Mouse (Mus musculus): ENCODE data around the gene Gtsf1. TPM values are rescaled to one million over a fixed set of nuclear protein-coding genes. Genes with fewer than 3 reads are reported as not detected.

Gtsf1 gene
- polyA plus RNA-seq, 1 experiment from 2014 or later, result 0.32 TPM

GRCm38 (mm10) chr15:103359122-103359510, 71.2 kb downstream of the Gtsf1 start:
- Histone ChIP-seq H3K27ac (replicated peaks; ENCODE audit: low read depth, low read length) (peak overlapping the region; percentile 83; the same call in 1 of the 2 replicates), H3K4me1 (ENCODE audit: control insufficient read depth, insufficient read depth, low read length) (peaks cover 8% of the 10 kb centered on the region; the same call in 1 of the 2 replicates), H3K9me3 (replicated peaks; ENCODE audit: control insufficient read depth, low read length) (no peaks in the 10 kb centered on the region), H3K4me3 (ENCODE audit: low read depth, low read length) (no peak overlapping the region), H3K36me3 (replicated peaks; ENCODE audit: control insufficient read depth, insufficient read depth, low read depth, low read length) (no peaks in the 10 kb centered on the region; the same call in 1 of the 2 replicates), H3K9ac (replicated peaks; ENCODE audit: low read length) (no peak overlapping the region), H3K4me2 (ENCODE audit: low read depth, low read length) (no peak overlapping the region), H3K27me3 (ENCODE audit: control insufficient read depth, insufficient read depth, low read length) (no peaks in the 10 kb centered on the region)
- WGBS, result 61% methylated on average over 1 of the region's 1 CpGs
- ATAC-seq (replicated peaks; ENCODE audit: insufficient number of reproducible peaks, low FRiP score, low TSS enrichment, low read depth), result peak; percentile 34
- no peak for DNase-seq (ENCODE audit: low spot score)

- peak overlapping the region; percentile 48; the same call in 1 of the 2 replicates for H3K9ac ChIP-seq (replicated peaks; ENCODE audit: low read length)
- H3K27me3 ChIP-seq (ENCODE audit: control insufficient read depth, insufficient read depth, low read length), result no peaks in the 10 kb centered on the region
- DNase-seq (ENCODE audit: low spot score), result peak; percentile 75
- H3K4me3 ChIP-seq (ENCODE audit: low read depth, low read length), result no peak overlapping the region
- 30% methylated on average over 4 of the region's 4 CpGs for WGBS
- H3K36me3 ChIP-seq (replicated peaks; ENCODE audit: control insufficient read depth, insufficient read depth, low read depth, low read length), result no peaks in the 10 kb centered on the region; the same call in 1 of the 2 replicates
- no peak overlapping the region for H3K4me2 ChIP-seq (ENCODE audit: low read depth, low read length)
- ATAC-seq (replicated peaks; ENCODE audit: insufficient number of reproducible peaks, low FRiP score, low TSS enrichment, low read depth), result peak; percentile 82
- H3K9me3 ChIP-seq (replicated peaks; ENCODE audit: control insufficient read depth, low read length), result no peaks in the 10 kb centered on the region
- peaks cover 8% of the 10 kb centered on the region; the same call in 1 of the 2 replicates for H3K4me1 ChIP-seq (ENCODE audit: control insufficient read depth, insufficient read depth, low read length)
- H3K27ac ChIP-seq (replicated peaks; ENCODE audit: low read depth, low read length), result peak overlapping the region; percentile 83
These were observed 71.8 kb downstream of the Gtsf1 start for GRCm38 (mm10) chr15:103358278-103359121.

DNA sequence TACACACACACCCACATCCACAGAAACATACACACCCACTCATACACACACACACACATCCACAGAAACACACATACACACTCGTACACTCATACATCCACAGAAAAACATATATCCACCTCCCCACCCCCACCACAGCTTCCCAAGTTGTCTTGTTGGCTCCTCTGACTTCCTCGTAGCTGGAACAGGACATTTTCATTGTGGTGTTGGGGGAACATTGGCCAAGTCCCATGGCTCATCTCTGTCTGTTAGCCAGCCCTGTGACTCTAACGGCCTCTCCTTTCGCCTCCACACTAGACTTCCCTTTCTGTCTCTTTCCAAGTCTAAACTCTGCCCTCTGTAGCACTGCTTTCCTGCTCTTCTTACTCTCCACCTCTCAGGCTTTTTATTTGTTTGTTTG, 72.5 kb downstream of the Gtsf1 start:
- 86% methylated on average over 4 of the region's 4 CpGs for WGBS
- Histone ChIP-seq H3K27ac (replicated peaks; ENCODE audit: low read depth, low read length) (no peak overlapping the region), H3K36me3 (replicated peaks; ENCODE audit: control insufficient read depth, insufficient read depth, low read depth, low read length) (no peaks in the 10 kb centered on the region; the same call in 1 of the 2 replicates)

DNA sequence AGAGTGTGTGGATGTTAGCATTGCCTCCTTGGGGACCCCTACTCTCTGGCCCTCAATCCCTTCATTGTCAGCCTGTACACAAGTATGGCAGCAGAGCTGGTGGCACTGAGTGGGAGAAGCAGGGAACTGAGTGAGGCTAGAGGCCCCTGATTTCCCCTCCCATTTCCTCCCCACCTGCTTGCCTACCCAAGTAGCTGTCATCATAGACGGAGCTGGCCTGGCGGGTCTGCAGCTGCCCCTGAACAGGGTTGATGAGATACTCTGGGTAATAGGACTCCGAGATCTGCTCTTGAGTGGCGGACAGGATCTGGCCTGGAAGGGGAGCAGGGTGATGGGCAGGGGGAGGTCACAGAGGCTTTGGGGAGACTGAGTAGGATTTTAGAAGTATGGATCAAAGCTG, 74.1 kb downstream of the Gtsf1 start:
- Histone ChIP-seq H3K36me3 (replicated peaks; ENCODE audit: control insufficient read depth, insufficient read depth, low read depth, low read length) (no peaks in the 10 kb centered on the region; the same call in 1 of the 2 replicates), H3K9me3 (replicated peaks; ENCODE audit: control insufficient read depth, low read length) (no peaks in the 10 kb centered on the region), H3K4me3 (ENCODE audit: low read depth, low read length) (no peak overlapping the region), H3K4me2 (ENCODE audit: low read depth, low read length) (no peak overlapping the region), H3K9ac (replicated peaks; ENCODE audit: low read length) (no peak overlapping the region), H3K4me1 (ENCODE audit: control insufficient read depth, insufficient read depth, low read length) (peaks cover 8% of the 10 kb centered on the region; the same call in 1 of the 2 replicates), H3K27me3 (ENCODE audit: control insufficient read depth, insufficient read depth, low read length) (no peaks in the 10 kb centered on the region), H3K27ac (replicated peaks; ENCODE audit: low read depth, low read length) (no peak overlapping the region)
- no peak for DNase-seq (ENCODE audit: low spot score)
- 73% methylated on average over 4 of the region's 4 CpGs for WGBS
- no peak for ATAC-seq (replicated peaks; ENCODE audit: insufficient number of reproducible peaks, low FRiP score, low TSS enrichment, low read depth)

More for the DNA sequence above, 72.5 kb downstream of the Gtsf1 start:
- DNase-seq (ENCODE audit: low spot score) (no peak), ATAC-seq (replicated peaks; ENCODE audit: insufficient number of reproducible peaks, low FRiP score, low TSS enrichment, low read depth) (no peak)
- Histone ChIP-seq H3K9ac (replicated peaks; ENCODE audit: low read length) (no peak overlapping the region), H3K27me3 (ENCODE audit: control insufficient read depth, insufficient read depth, low read length) (no peaks in the 10 kb centered on the region), H3K4me3 (ENCODE audit: low read depth, low read length) (no peak overlapping the region), H3K9me3 (replicated peaks; ENCODE audit: control insufficient read depth, low read length) (no peaks in the 10 kb centered on the region), H3K4me1 (ENCODE audit: control insufficient read depth, insufficient read depth, low read length) (peaks cover 8% of the 10 kb centered on the region; the same call in 1 of the 2 replicates), H3K4me2 (ENCODE audit: low read depth, low read length) (no peak overlapping the region)

DNA sequence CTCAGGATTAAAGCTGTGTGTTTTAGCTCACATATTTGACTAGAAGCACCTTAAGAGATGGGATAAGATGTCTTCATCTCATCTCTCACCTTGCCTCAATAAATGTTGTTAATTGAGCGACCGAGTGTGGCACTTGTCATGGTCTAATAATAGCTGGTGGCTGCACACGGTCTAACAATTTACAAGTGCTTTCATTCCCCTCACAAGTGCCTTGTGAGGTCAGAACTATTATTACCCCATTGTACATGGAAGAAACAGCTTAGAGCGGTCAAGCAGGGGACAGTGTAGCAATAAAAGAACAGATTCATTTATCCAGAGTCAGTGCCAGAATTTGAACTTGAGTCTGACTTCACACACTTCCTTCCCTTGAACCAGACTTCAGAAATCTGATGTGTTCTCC, 74.8 kb downstream of the Gtsf1 start:
- Histone ChIP-seq H3K4me3 (ENCODE audit: low read depth, low read length) (no peak overlapping the region), H3K9ac (replicated peaks; ENCODE audit: low read length) (no peak overlapping the region), H3K4me1 (ENCODE audit: control insufficient read depth, insufficient read depth, low read length) (peaks cover 8% of the 10 kb centered on the region; the same call in 1 of the 2 replicates), H3K9me3 (replicated peaks; ENCODE audit: control insufficient read depth, low read length) (no peaks in the 10 kb centered on the region), H3K36me3 (replicated peaks; ENCODE audit: control insufficient read depth, insufficient read depth, low read depth, low read length) (no peaks in the 10 kb centered on the region; the same call in 1 of the 2 replicates), H3K27ac (replicated peaks; ENCODE audit: low read depth, low read length) (no peak overlapping the region), H3K27me3 (ENCODE audit: control insufficient read depth, insufficient read depth, low read length) (no peaks in the 10 kb centered on the region), H3K4me2 (ENCODE audit: low read depth, low read length) (no peak overlapping the region)
- no peak for ATAC-seq (replicated peaks; ENCODE audit: insufficient number of reproducible peaks, low FRiP score, low TSS enrichment, low read depth)
- DNase-seq (ENCODE audit: low spot score), result no peak
- WGBS, result 93% methylated on average over 4 of the region's 4 CpGs

DNA sequence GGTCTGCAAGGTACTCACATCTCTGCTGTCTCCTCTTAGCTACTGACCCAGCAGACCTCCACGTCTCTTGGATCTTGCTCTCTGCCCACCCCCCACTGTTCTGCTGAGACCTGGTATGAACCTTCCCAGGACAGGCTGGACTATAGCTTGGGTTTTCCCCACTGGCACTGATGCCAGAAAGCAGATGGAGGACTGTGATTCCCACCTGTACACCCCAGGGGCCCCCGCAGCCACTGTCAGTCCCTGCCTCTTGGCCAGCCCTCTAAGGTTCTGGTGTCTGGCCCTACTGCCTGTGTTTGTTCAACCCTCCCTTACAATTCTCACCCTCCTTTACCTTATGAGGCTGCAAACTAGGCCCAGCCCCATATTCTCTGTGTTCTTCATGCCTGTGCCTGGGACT, 75.6 kb downstream of the Gtsf1 start:
- WGBS, result 94% methylated on average over 2 of the region's 2 CpGs
- no peak for DNase-seq (ENCODE audit: low spot score)
- Histone ChIP-seq H3K27ac (replicated peaks; ENCODE audit: low read depth, low read length) (no peak overlapping the region), H3K4me1 (ENCODE audit: control insufficient read depth, insufficient read depth, low read length) (peaks cover 8% of the 10 kb centered on the region; the same call in 1 of the 2 replicates), H3K27me3 (ENCODE audit: control insufficient read depth, insufficient read depth, low read length) (no peaks in the 10 kb centered on the region), H3K9ac (replicated peaks; ENCODE audit: low read length) (no peak overlapping the region), H3K4me2 (ENCODE audit: low read depth, low read length) (no peak overlapping the region), H3K4me3 (ENCODE audit: low read depth, low read length) (no peak overlapping the region), H3K9me3 (replicated peaks; ENCODE audit: control insufficient read depth, low read length) (no peaks in the 10 kb centered on the region), H3K36me3 (replicated peaks; ENCODE audit: control insufficient read depth, insufficient read depth, low read depth, low read length) (peaks cover 2% of the 10 kb centered on the region; the same call in 1 of the 2 replicates)
- ATAC-seq (replicated peaks; ENCODE audit: insufficient number of reproducible peaks, low FRiP score, low TSS enrichment, low read depth), result no peak

DNA sequence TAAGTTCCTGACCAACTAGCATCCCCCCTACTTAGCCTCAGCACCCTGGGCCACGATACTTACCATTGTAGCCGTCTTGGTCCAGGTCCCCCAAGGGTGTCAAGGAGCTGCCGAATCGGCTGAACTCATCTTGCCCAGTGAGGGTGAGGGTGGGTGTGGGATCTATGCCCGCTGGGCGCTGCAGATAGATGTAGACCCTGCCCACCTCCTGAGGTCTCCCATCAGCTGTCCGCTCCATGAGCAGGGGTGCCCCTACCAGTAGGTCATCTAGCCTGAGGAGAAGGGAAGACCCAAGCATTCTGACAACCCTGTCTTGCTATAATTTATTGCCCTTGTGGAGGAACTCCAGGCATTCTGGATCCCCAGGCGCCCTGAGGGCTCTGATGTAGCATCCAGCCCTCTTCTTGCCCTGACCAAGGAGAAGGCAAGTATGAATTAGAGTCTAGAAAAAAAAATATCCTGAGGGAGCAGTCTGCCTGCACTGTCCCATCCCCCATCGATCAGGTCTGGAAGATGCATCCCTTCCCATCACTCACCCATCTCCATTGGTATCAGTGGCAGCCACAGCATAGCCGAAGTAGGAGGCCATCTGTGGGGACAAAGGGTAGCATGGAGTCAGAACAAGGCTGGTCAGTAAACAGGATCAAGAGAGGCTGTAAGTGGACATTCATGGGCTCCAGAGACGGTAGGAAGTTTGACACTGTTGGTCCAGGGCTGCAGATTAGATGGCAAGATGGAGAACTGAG, 76.6 kb downstream of the Gtsf1 start:
- no peak for DNase-seq (ENCODE audit: low spot score)
- Histone ChIP-seq H3K4me1 (ENCODE audit: control insufficient read depth, insufficient read depth, low read length) (peaks cover 4% of the 10 kb centered on the region; the same call in 1 of the 2 replicates), H3K9ac (replicated peaks; ENCODE audit: low read length) (no peak overlapping the region), H3K4me3 (ENCODE audit: low read depth, low read length) (no peak overlapping the region), H3K27me3 (ENCODE audit: control insufficient read depth, insufficient read depth, low read length) (no peaks in the 10 kb centered on the region), H3K27ac (replicated peaks; ENCODE audit: low read depth, low read length) (no peak overlapping the region), H3K9me3 (replicated peaks; ENCODE audit: control insufficient read depth, low read length) (no peaks in the 10 kb centered on the region), H3K4me2 (ENCODE audit: low read depth, low read length) (no peak overlapping the region), H3K36me3 (replicated peaks; ENCODE audit: control insufficient read depth, insufficient read depth, low read depth, low read length) (peaks cover 2% of the 10 kb centered on the region; the same call in 1 of the 2 replicates)
- ATAC-seq (replicated peaks; ENCODE audit: insufficient number of reproducible peaks, low FRiP score, low TSS enrichment, low read depth), result no peak
- 93% methylated on average over 11 of the region's 11 CpGs for whole genome bisulfite sequencing

All from embryonic facial prominence, embryonic 11.5 days (tissue).